Mouse (Mus musculus) right cerebral cortex, postnatal 4 days (tissue): ENCODE measurements around the gene Ufc1.

ENCODE experiments used
- DNase-seq: peaks from one replicate; pipeline ENCODE4 v3.0.0-alpha.2; 2022

Gene Ufc1

GRCm38 (mm10) chr1:171268341-171268740, 26.5 kb downstream of the Ufc1 start:
- DNase-seq = no peak

GRCm38 (mm10) chr1:171265971-171266744, 28.7 kb downstream of the Ufc1 start:
- no peak for DNase-seq

GRCm38 (mm10) chr1:171263666-171264461, 31.0 kb downstream of the Ufc1 start:
- no peak for DNase-seq

GRCm38 (mm10) chr1:171263185-171263611, 31.6 kb downstream of the Ufc1 start:
- DNase-seq = no peak

- peak; percentile 58 for DNase-seq
These were observed 32.2 kb downstream of the Ufc1 start for GRCm38 (mm10) chr1:171262594-171263130.

GRCm38 (mm10) chr1:171260316-171260715, 34.5 kb downstream of the Ufc1 start:
- DNase-seq = no peak

- no peak for DNase-seq
These were observed 35.9 kb downstream of the Ufc1 start for GRCm38 (mm10) chr1:171258921-171259320.

- no peak for DNase-seq
These were observed 37.0 kb downstream of the Ufc1 start for GRCm38 (mm10) chr1:171257781-171258180.

GRCm38 (mm10) chr1:171256937-171257548, 37.8 kb downstream of the Ufc1 start:
- peak; percentile 61 for DNase-seq

GRCm38 (mm10) chr1:171256095-171256818, 38.6 kb downstream of the Ufc1 start:
- DNase-seq = no peak

- no peak for DNase-seq
These were observed 42.4 kb downstream of the Ufc1 start for GRCm38 (mm10) chr1:171252415-171252814.

- no peak for DNase-seq
These were observed 43.1 kb downstream of the Ufc1 start for GRCm38 (mm10) chr1:171251594-171252324.

- DNase-seq = peak; percentile 33
These were observed 43.9 kb downstream of the Ufc1 start, which contains the start of gene Ndufs2 for GRCm38 (mm10) chr1:171250680-171251593. TSS of gene Ndufs2 (minus strand) at chr1:171251388.

GRCm38 (mm10) chr1:171249913-171250600, 44.8 kb downstream of the Ufc1 start, which contains the start of gene Adamts4:
TSS of gene Adamts4 (plus strand) at chr1:171250421.
- DNase-seq = peak; percentile 44

- no peak for DNase-seq
These were observed 46.2 kb downstream of the Ufc1 start for GRCm38 (mm10) chr1:171248386-171249226.

GRCm38 (mm10) chr1:171247916-171248315, 46.9 kb downstream of the Ufc1 start:
- DNase-seq = no peak

- DNase-seq = no peak
These were observed 47.4 kb downstream of the Ufc1 start for GRCm38 (mm10) chr1:171247453-171247841.

GRCm38 (mm10) chr1:171246709-171247452, 47.9 kb downstream of the Ufc1 start:
- DNase-seq = peak; percentile 99
